ENCODE assay signal across 13 mouse cellular contexts in the genomic region with DNA sequence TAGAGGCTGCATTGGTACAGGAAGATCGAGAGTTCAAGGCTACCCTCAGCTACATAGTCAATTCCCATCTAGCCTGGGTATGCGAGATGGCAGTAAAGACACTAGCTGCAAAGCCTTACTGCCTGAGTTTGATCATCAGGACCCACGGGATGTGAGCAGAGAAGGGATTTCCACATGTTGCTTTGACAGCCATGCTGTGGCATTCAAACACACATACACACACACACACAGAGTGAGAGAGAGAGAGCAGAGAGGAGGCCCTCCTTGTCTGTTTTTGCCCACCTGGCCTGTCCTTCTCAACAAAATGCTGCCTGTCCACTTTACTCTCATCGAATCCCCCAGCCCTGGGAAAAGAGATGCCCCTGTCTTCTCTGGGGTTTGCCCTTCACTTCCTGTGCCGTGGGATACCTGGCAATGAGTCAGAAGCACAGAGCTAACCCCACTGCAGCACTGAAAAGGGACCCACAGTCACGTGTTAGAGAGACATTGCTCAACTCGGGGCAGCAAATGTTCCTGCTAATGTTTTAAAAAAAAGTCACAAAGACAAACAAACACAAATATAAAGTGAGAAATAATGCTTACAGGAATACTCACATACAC. TPM values are rescaled to one million over a fixed set of nuclear protein-coding genes. Genes with fewer than 3 reads are reported as not detected.
DNase-seq lines count a peak whose midpoint lies in the region; ATAC-seq and TF ChIP-seq lines count a peak whose summit lies in the region.
"Had no signal": no experiment of that assay in that cellular context is flagged by ENCODE, and none has a peak within 500 bp of the region (broad histone marks: within the 10 kb centered on the region; RNA-seq: fewer than 3 reads in every experiment).

No protein-coding gene starts in this region.

- no peak for ATAC-seq in liver, embryonic 14.5 days (ENCODE audit: insufficient read depth)
- no peak for ATAC-seq in midbrain, postnatal 0 days (ENCODE audit: low FRiP score)
- ATAC-seq in forebrain, embryonic 13.5 days, result no peak

- no peaks in the 10 kb centered on the region for H3K9me3 ChIP-seq in liver, embryonic 14.5 days (ENCODE audit: control insufficient read depth, low read length)
- H3K9me3 ChIP-seq in midbrain, postnatal 0 days (ENCODE audit: low read length), result no peaks in the 10 kb centered on the region
- H3K9me3 ChIP-seq in forebrain, embryonic 13.5 days (replicated peaks), result no peaks in the 10 kb centered on the region
- H3K9me3 ChIP-seq: heart, embryonic 12.5 days; hindbrain, embryonic 13.5 days had no signal

- peaks cover 14 to 25% of the 10 kb centered on the region in 2 experiments for H3K4me1 ChIP-seq in liver, embryonic 14.5 days (replicated peaks; ENCODE audit: control insufficient read depth in 2 of 2, insufficient read depth in 2 of 2, low read length in 1 of 2)
- no peaks in the 10 kb centered on the region for H3K4me1 ChIP-seq in midbrain, postnatal 0 days (ENCODE audit: insufficient read depth, low read length)
- no peaks in the 10 kb centered on the region for H3K4me1 ChIP-seq in forebrain, embryonic 13.5 days

- H3K4me3 ChIP-seq in C2C12 (ENCODE audit: insufficient read depth, poor library complexity, severe bottlenecking), result no peak overlapping the region
- H3K4me3 ChIP-seq in liver, embryonic 14.5 days (ENCODE audit: insufficient read depth in 1 of 2, low read depth in 2 of 2, low read length in 2 of 2), result no peak overlapping the region
- H3K4me3 ChIP-seq in midbrain, postnatal 0 days (ENCODE audit: low read depth, low read length), result no peak overlapping the region
- H3K4me3 ChIP-seq in forebrain, embryonic 13.5 days, result no peak overlapping the region
- H3K4me3 ChIP-seq: heart, embryonic 12.5 days; hindbrain, embryonic 13.5 days had no signal

- no peak overlapping the region for H3K9ac ChIP-seq in liver, embryonic 14.5 days (replicated peaks)
- no peak overlapping the region for H3K9ac ChIP-seq in midbrain, postnatal 0 days (replicated peaks; ENCODE audit: low read length, poor library complexity, severe bottlenecking)
- H3K9ac ChIP-seq in forebrain, embryonic 13.5 days, result no peak overlapping the region
- H3K9ac ChIP-seq: heart, embryonic 12.5 days; hindbrain, embryonic 13.5 days had no signal

- no peak overlapping the region for H3ac ChIP-seq in C2C12 (ENCODE audit: control insufficient read depth, insufficient read length, low read depth)

- no peaks in the 10 kb centered on the region for H3K79me3 ChIP-seq in C2C12 (ENCODE audit: low read depth)

- no peak for TF ChIP-seq EP300 in liver, embryonic 14.5 days (IDR thresholded peaks at IDR 0.05; ENCODE audit: low read depth)

- no peaks in the 10 kb centered on the region for H3K36me3 ChIP-seq in C2C12 (ENCODE audit: control insufficient read depth, insufficient read depth)
- H3K36me3 ChIP-seq in liver, embryonic 14.5 days (replicated peaks; ENCODE audit: control insufficient read depth, insufficient read depth, low read depth), result no peaks in the 10 kb centered on the region
- no peaks in the 10 kb centered on the region for H3K36me3 ChIP-seq in midbrain, postnatal 0 days (ENCODE audit: insufficient read depth, low read length)
- H3K36me3 ChIP-seq in forebrain, embryonic 13.5 days (ENCODE audit: poor library complexity, severe bottlenecking), result no peaks in the 10 kb centered on the region
- H3K36me3 ChIP-seq: heart, embryonic 12.5 days; hindbrain, embryonic 13.5 days had no signal

- TF ChIP-seq CTCF in C2C12 (IDR thresholded peaks at IDR 0.05; ENCODE audit: control insufficient read depth, insufficient read depth, insufficient read length), result no peak
- no peak for TF ChIP-seq CTCF in liver, embryonic 14.5 days (IDR thresholded peaks at IDR 0.05; ENCODE audit: low read depth)
- TF ChIP-seq CTCF in midbrain, postnatal 0 days (IDR thresholded peaks at IDR 0.05), result no peak

- H3K4me2 ChIP-seq in liver, embryonic 14.5 days (ENCODE audit: low read depth), result no peak overlapping the region
- H3K4me2 ChIP-seq in midbrain, postnatal 0 days (ENCODE audit: low read depth, low read length, poor library complexity, severe bottlenecking), result no peak overlapping the region
- no peak overlapping the region for H3K4me2 ChIP-seq in forebrain, embryonic 13.5 days
- H3K4me2 ChIP-seq: heart, embryonic 12.5 days; hindbrain, embryonic 13.5 days had no signal

- no peaks in the 10 kb centered on the region for H3K79me2 ChIP-seq in C2C12 (ENCODE audit: control insufficient read depth, insufficient read depth)

- whole genome bisulfite sequencing in liver, embryonic 14.5 days (ENCODE audit: insufficient replicate concordance), result 51% methylated on average over 7 of the region's 7 CpGs
- 75% methylated on average over 7 of the region's 7 CpGs for WGBS in midbrain, postnatal 0 days
- 76% methylated on average over 7 of the region's 7 CpGs for WGBS in forebrain, embryonic 13.5 days

- peak overlapping the region; percentile 33; the same call in 1 of the 2 replicates for H3K27ac ChIP-seq in liver, embryonic 14.5 days
- no peak overlapping the region for H3K27ac ChIP-seq in midbrain, postnatal 0 days (ENCODE audit: low read depth, low read length)
- H3K27ac ChIP-seq in forebrain, embryonic 13.5 days, result no peak overlapping the region
- H3K27ac ChIP-seq: hindbrain, embryonic 13.5 days had no signal

- H3K27me3 ChIP-seq in C2C12 (ENCODE audit: control insufficient read depth, insufficient read depth, insufficient read length), result no peaks in the 10 kb centered on the region
- no peaks in the 10 kb centered on the region for H3K27me3 ChIP-seq in liver, embryonic 14.5 days (ENCODE audit: control insufficient read depth, insufficient read depth, low read length)
- no peaks in the 10 kb centered on the region for H3K27me3 ChIP-seq in midbrain, postnatal 0 days (ENCODE audit: insufficient read depth, low read length)
- H3K27me3 ChIP-seq in forebrain, embryonic 13.5 days, result no peaks in the 10 kb centered on the region
- H3K27me3 ChIP-seq: heart, embryonic 12.5 days; hindbrain, embryonic 13.5 days had no signal

- peak; percentile 85 for DNase-seq in 416B (ENCODE audit: low read depth)
- DNase-seq in liver, embryonic 14.5 days (ENCODE audit: low read depth in 3 of 3, low spot score in 3 of 3), result no peak
- DNase-seq in lung, postnatal 36 days, result peak; percentile 64
- no peak for DNase-seq in midbrain, postnatal 0 days (ENCODE audit: low spot score)
- no peak for DNase-seq in frontal cortex, postnatal 36 days (ENCODE audit: low spot score in 2 of 2)
- no peak for DNase-seq in layer of hippocampus, postnatal 36 days
- DNase-seq: kidney, adult 9 months; midbrain, embryonic 14.5 days; right cerebral cortex, postnatal 14 days had no signal

TF ChIP-seq in C2C12, 6 proteins besides CTCF, POLR2A, EP300 and RAD21:
- TF ChIP-seq MYOG (IDR thresholded peaks at IDR 0.05; ENCODE audit: control insufficient read depth, extremely low read depth, insufficient read length) (no peak), MYOD1 (IDR thresholded peaks at IDR 0.05; ENCODE audit: control insufficient read depth, insufficient read length, low read depth) (no peak), FOSL1 (IDR thresholded peaks at IDR 0.05; ENCODE audit: insufficient read depth, low read length, poor library complexity, severe bottlenecking) (no peak), USF1 (IDR thresholded peaks at IDR 0.05; ENCODE audit: low read depth) (peak; percentile 17), CEBPB (IDR thresholded peaks at IDR 0.05; ENCODE audit: low read depth) (no peak)

RNA-seq across cellular contexts. Expression of a gene that starts 38.3 kb away (rescaled TPM):
- polyA plus RNA-seq in C2C12 (2012; fragmentation: generic; extraction: Trizol), result 217 TPM
- 195 and 227 TPM in 2 replicates for polyA plus RNA-seq in liver, embryonic 14.5 days (2012; rRNA removed)
- polyA plus RNA-seq in liver, embryonic 14.5 days (2014; fragmentation: Nextera tagmentation; extraction: Ambion mirVana), result 379 and 451 TPM in 2 replicates
- 37.2 and 41.1 TPM in 2 replicates for total RNA-seq in midbrain, postnatal 0 days (2014; rRNA removed)
- 52.6 and 57.0 TPM in 2 replicates for polyA plus RNA-seq in midbrain, postnatal 0 days (2015; fragmentation: Nextera tagmentation; extraction: Ambion mirVana)
- total RNA-seq in layer of hippocampus, postnatal 36 days (2021), result 10 to 100 TPM; 35.2 to 44.3 TPM
- polyA plus RNA-seq in forebrain, embryonic 13.5 days (2015; fragmentation: Nextera tagmentation; extraction: Ambion mirVana), result 67.6 and 75.8 TPM in 2 replicates

RNA-seq across cellular contexts. Expression of a gene that starts 41.1 kb away (rescaled TPM):
- polyA plus RNA-seq in C2C12 (2012; fragmentation: generic; extraction: Trizol), result 12.2 TPM
- 13.8 and 15.5 TPM in 2 replicates for polyA plus RNA-seq in liver, embryonic 14.5 days (2012; rRNA removed)
- polyA plus RNA-seq in liver, embryonic 14.5 days (2014; fragmentation: Nextera tagmentation; extraction: Ambion mirVana), result 10.4 and 11.8 TPM in 2 replicates
- total RNA-seq in midbrain, postnatal 0 days (2014; rRNA removed), result 15.1 and 25.1 TPM in 2 replicates
- 11.5 and 12.3 TPM in 2 replicates for polyA plus RNA-seq in midbrain, postnatal 0 days (2015; fragmentation: Nextera tagmentation; extraction: Ambion mirVana)
- total RNA-seq in layer of hippocampus, postnatal 36 days (2021), result 10 to 100 TPM; 20.9 to 22.3 TPM
- 26.5 and 31.0 TPM in 2 replicates for polyA plus RNA-seq in forebrain, embryonic 13.5 days (2015; fragmentation: Nextera tagmentation; extraction: Ambion mirVana)

Comparison
In these comparisons a context has a peak if more than half of its experiments do, and no peak if none do; other contexts are left out.
1. DNase-seq: peak in 416B (single experiment) and lung, postnatal 36 days (single experiment); none in liver, embryonic 14.5 days (0 of 3), midbrain, postnatal 0 days (single experiment), frontal cortex, postnatal 36 days (0 of 2) and layer of hippocampus, postnatal 36 days (0 of 2).